In genomic region chr4:102579746-102580145, GRCm38 (mm10) we compare ENCODE assay signal across 27 mouse cellular contexts.
DNase-seq lines count a peak whose midpoint lies in the region; ATAC-seq and TF ChIP-seq lines count a peak whose summit lies in the region.
"Had no signal": no experiment of that assay in that cellular context is flagged by ENCODE, and none has a peak within 500 bp of the region (broad histone marks: within the 10 kb centered on the region; RNA-seq: fewer than 3 reads in every experiment).

No protein-coding gene starts in this region.

- no peaks in the 10 kb centered on the region for H3K9me3 ChIP-seq in heart, postnatal 0 days (replicated peaks; ENCODE audit: control insufficient read depth, low read length)
- H3K9me3 ChIP-seq in heart, embryonic 10.5 days: no peaks in the 10 kb centered on the region
- no peaks in the 10 kb centered on the region for H3K9me3 ChIP-seq in forebrain, embryonic 12.5 days
- H3K9me3 ChIP-seq: embryonic facial prominence, embryonic 15.5 days; forebrain, embryonic 15.5 days; limb, embryonic 15.5 days; midbrain, embryonic 13.5 days; neural tube, embryonic 12.5 days had no signal

- 58% methylated on average over 2 of the region's 2 CpGs for WGBS in heart, postnatal 0 days
- 60% methylated on average over 2 of the region's 2 CpGs for whole genome bisulfite sequencing in heart, embryonic 10.5 days
- 85% methylated on average over 2 of the region's 2 CpGs for WGBS in forebrain, embryonic 12.5 days

- H3K4me1 ChIP-seq in heart, postnatal 0 days (ENCODE audit: control insufficient read depth, insufficient read depth): peaks cover 47% of the 10 kb centered on the region
- H3K4me1 ChIP-seq in heart, embryonic 10.5 days: peaks cover 6% of the 10 kb centered on the region
- peaks cover 8% of the 10 kb centered on the region for H3K4me1 ChIP-seq in forebrain, embryonic 12.5 days
- H3K4me1 ChIP-seq: embryonic facial prominence, embryonic 15.5 days had no signal

- ATAC-seq in heart, postnatal 0 days (ENCODE audit: insufficient read depth, low read depth): no peak
- ATAC-seq in megakaryocyte, adult 5-6 weeks (ENCODE audit: poor library complexity, severe bottlenecking): peak; percentile 38
- ATAC-seq in forebrain, embryonic 12.5 days (ENCODE audit: low FRiP score): no peak
- ATAC-seq: forebrain, embryonic 15.5 days; hindbrain, postnatal 0 days; intestine, embryonic 16.5 days; midbrain, embryonic 13.5 days had no signal

- TF ChIP-seq CTCF in heart, postnatal 0 days (IDR thresholded peaks at IDR 0.05; ENCODE audit: low read depth): no peak

- no peak overlapping the region for H3K9ac ChIP-seq in heart, postnatal 0 days (replicated peaks; ENCODE audit: low read depth, low read length)
- no peak overlapping the region for H3K9ac ChIP-seq in forebrain, embryonic 12.5 days
- H3K9ac ChIP-seq: embryonic facial prominence, embryonic 15.5 days; forebrain, embryonic 15.5 days; limb, embryonic 15.5 days; lung, embryonic 14.5 days; midbrain, embryonic 13.5 days; neural tube, embryonic 12.5 days had no signal

- H3K4me3 ChIP-seq in heart, postnatal 0 days (ENCODE audit: low read depth, low read length): no peak overlapping the region
- no peak overlapping the region for H3K4me3 ChIP-seq in heart, embryonic 10.5 days
- no peak overlapping the region for H3K4me3 ChIP-seq in forebrain, embryonic 12.5 days (replicated peaks)
- H3K4me3 ChIP-seq: embryonic facial prominence, embryonic 15.5 days; forebrain, embryonic 15.5 days; limb, embryonic 15.5 days; midbrain, embryonic 13.5 days; neural tube, embryonic 12.5 days had no signal

- H3K27me3 ChIP-seq in heart, postnatal 0 days (ENCODE audit: control insufficient read depth, insufficient read depth, low read length): no peaks in the 10 kb centered on the region
- no peaks in the 10 kb centered on the region for H3K27me3 ChIP-seq in heart, embryonic 10.5 days (ENCODE audit: insufficient read depth, poor library complexity, severe bottlenecking)
- peaks cover 4% of the 10 kb centered on the region; the same call in 1 of the 2 replicates for H3K27me3 ChIP-seq in forebrain, embryonic 12.5 days
- H3K27me3 ChIP-seq: embryonic facial prominence, embryonic 15.5 days; forebrain, embryonic 15.5 days; limb, embryonic 15.5 days; midbrain, embryonic 13.5 days; neural tube, embryonic 12.5 days had no signal

- peaks cover 22% of the 10 kb centered on the region; the same call in 1 of the 2 replicates for H3K36me3 ChIP-seq in heart, postnatal 0 days (replicated peaks; ENCODE audit: control insufficient read depth, insufficient read depth, low read length)
- no peaks in the 10 kb centered on the region for H3K36me3 ChIP-seq in heart, embryonic 10.5 days
- H3K36me3 ChIP-seq in forebrain, embryonic 12.5 days (replicated peaks): no peaks in the 10 kb centered on the region
- H3K36me3 ChIP-seq: embryonic facial prominence, embryonic 15.5 days; forebrain, embryonic 15.5 days; limb, embryonic 15.5 days; midbrain, embryonic 13.5 days; neural tube, embryonic 12.5 days had no signal

- H3K4me2 ChIP-seq in heart, postnatal 0 days (ENCODE audit: low read depth, low read length): no peak overlapping the region
- no peak overlapping the region for H3K4me2 ChIP-seq in forebrain, embryonic 12.5 days
- H3K4me2 ChIP-seq: embryonic facial prominence, embryonic 15.5 days; forebrain, embryonic 15.5 days; limb, embryonic 15.5 days; lung, embryonic 14.5 days; midbrain, embryonic 13.5 days; neural tube, embryonic 12.5 days had no signal

- no peak for DNase-seq in heart, postnatal 0 days (ENCODE audit: low spot score)
- no peak for DNase-seq in heart, embryonic 10.5 days (ENCODE audit: low spot score)
- peak; percentile 44 for DNase-seq in 416B (ENCODE audit: low read depth)
- DNase-seq in MEL-GATA-1-ER (ENCODE audit: extremely low read depth, low read depth): peak; percentile 92
- no peak for DNase-seq in right cerebral cortex, postnatal 4 days
- DNase-seq in layer of hippocampus, adult 8-10 months (ENCODE audit: low spot score in 2 of 2): no peak
- DNase-seq: adrenal gland, postnatal 10 days; B cell, adult 2 months; cerebellum, adult 9-10 months; gastrocnemius, postnatal 25 days; heart, postnatal 10 days; kidney, adult 9 months; kidney, postnatal 25 days; lung, embryonic 14.5 days; lung, postnatal 36 days; right cerebral cortex, postnatal 14 days; spleen, adult 18-20 months; thymus, postnatal 25 days had no signal

- TF ChIP-seq EP300 in heart, postnatal 0 days (IDR thresholded peaks at IDR 0.05; ENCODE audit: low read depth): no peak

- H3K27ac ChIP-seq in heart, postnatal 0 days (ENCODE audit: low read depth): peak overlapping the region; percentile 18
- H3K27ac ChIP-seq in heart, embryonic 10.5 days: no peak overlapping the region
- H3K27ac ChIP-seq in forebrain, embryonic 12.5 days: no peak overlapping the region
- H3K27ac ChIP-seq: embryonic facial prominence, embryonic 15.5 days; forebrain, embryonic 15.5 days; hindbrain, postnatal 0 days; limb, embryonic 15.5 days; midbrain, embryonic 13.5 days; neural tube, embryonic 12.5 days had no signal

Comparison
In these comparisons a context has a peak if more than half of its experiments do, and no peak if none do; other contexts are left out.
1. DNase-seq: peak in 416B (single experiment) and MEL-GATA-1-ER (single experiment); none in heart, postnatal 0 days (single experiment), heart, embryonic 10.5 days (single experiment), right cerebral cortex, postnatal 4 days (single experiment) and layer of hippocampus, adult 8-10 months (0 of 2).